Mouse (Mus musculus) heart, adult 8-10 months (tissue): ENCODE results near the gene Sv2b. TPM values are rescaled to one million over a fixed set of nuclear protein-coding genes. Genes with fewer than 3 reads are reported as not detected.

Experiments used
- DNase-seq: peaks from one replicate; pipeline ENCODE4 v3.0.0; 2022; ENCODE audit warnings: low spot score
- total RNA-seq, 4 experiments: library from RNA; stranded (reverse); gene quantifications; 2 replicates each; pipeline ENCODE4 v1.2.4; 2022

The Sv2b gene
- total RNA-seq, 4 experiments from 2014 or later = 0.38 to 1.3 (median 0.64) TPM

DNA sequence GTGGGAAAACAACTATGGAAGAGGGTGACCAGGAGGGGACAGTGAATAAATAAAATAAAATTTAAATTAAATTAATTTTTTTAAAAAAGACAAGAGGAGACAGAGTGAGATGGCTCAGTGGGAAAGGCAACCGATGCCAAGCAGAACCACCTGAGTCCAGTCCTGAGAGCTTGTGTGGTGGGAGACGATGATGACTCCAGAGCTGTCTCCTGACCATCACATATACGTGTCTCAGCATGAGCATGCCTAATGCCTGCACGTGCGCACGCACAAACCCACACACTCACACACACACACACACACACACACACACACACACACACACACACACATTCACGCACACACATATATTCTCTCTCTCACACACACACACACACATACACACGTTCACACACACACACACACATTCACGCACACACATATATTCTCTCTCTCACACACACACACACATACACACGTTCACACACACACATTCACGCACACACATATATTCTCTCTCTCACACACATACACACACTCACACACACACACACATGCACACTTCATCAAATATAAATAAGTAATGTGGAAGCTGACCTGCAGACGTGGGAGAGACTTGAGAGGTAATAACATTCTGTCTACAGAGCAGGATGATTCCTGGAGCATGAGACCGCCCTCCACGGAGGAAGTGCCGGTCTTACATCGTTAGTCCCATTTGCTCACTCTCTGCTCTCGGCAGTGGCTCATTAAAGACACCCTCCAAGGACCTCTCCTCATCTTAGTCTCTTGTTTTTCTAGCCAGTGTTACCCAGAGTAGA is 206.3 kb downstream of the Sv2b start:
- no peak for DNase-seq

DNA sequence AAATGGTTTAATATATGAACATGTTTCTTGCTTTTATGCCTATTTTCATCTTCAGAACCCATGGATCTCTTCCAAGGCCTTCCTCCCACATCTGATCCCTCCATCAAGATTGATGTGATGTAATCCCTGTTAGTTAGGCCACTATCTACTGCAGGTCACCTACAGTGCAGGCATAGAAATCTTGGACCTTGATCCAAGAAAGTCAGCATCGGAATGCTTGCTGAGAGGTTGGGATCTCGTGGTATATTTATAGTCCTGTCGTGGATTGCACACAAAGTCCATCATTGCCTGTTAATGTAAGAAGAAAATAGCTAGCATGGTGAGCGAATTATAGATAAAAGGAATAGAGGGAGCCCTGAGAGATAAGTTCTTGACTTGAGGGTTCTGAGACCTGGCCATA is 223.6 kb downstream of the Sv2b start:
- no peak for DNase-seq

DNA sequence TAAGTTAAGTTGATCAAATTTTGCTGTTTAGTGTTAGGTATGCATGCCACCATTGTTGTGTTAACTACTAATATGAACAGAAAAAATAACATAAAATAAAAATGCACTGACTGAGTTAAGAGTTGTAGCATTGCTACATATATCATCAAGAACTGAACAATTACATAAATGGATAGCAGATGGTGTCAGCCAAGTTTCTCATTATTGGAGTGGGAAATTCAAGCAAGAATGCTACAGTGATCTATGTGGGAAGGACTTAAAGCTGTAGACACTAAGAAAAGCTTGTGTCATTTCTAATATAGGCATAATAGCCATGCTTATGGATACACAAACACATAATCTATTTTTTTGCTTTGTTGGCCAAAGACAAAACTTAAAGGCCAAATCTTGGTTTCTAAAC is 228.9 kb downstream of the Sv2b start:
- no peak for DNase-seq

DNA sequence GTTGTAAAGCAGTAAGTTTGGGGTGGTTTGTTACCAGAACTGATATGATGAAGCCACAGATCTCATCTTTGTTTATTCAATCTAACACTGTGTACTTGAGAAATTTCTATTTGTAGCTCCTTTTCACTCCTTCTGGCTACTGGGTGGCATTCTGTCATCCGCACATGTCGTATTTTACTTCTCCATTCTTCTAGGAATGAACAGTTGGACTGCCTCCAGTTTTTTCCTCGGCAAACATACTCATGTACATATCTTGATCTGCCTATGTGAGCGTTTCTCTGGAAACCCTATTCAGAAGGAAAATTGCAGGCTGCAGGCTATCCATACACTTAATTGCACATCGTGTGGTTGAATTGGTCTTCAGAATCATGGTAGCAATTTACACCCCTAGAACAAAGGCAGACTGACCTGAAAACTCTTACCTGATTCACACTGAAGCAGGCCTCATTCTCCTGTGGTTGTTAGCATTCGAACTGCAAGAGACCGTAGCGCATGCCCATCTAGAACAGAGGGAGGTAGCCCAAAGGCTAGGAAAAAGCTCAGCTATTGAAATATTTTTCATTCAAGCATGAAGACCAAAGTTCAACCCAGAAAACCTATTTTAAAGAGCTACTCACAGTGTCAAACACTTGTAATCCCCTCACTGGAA is 231.4 kb downstream of the Sv2b start:
- DNase-seq = no peak

Other genes with a start within 250 kb of the Sv2b start
- gene Akap13, start 146.3 kb upstream of the Sv2b start, total RNA-seq = 10 to 100 TPM; 70.2 to 79.8 (median 75.9) TPM